Mouse (Mus musculus) CH12.LX (cell line): ENCODE results near the gene Rasl10a. TPM values are rescaled to one million over a fixed set of nuclear protein-coding genes. Genes with fewer than 3 reads are reported as not detected.

Experiments
- DNase-seq: peaks from one replicate; pipeline ENCODE4 v3.0.0-alpha.2; 2013; ENCODE audit errors: extremely low read depth
- H3K27ac ChIP-seq: 2 replicates; pipeline ENCODE4 v1.5.1; 2012; ENCODE audit warnings: low read depth, mild to moderate bottlenecking, control low read depth, moderate library complexity; ENCODE audit not compliant: insufficient read depth
- H3K27me3 ChIP-seq: replicated peaks from 2 replicates; pipeline ENCODE3; 2012; ENCODE audit warnings: inconsistent platforms
- H3K36me3 ChIP-seq, 2 experiments: replicated peaks in 1 of 2; 2 replicates each; pipeline versions ENCODE3 to v1.6.1; 2012; ENCODE audit warnings: inconsistent platforms in 1 of 2, low read length in 1 of 2, mild to moderate bottlenecking in 1 of 2, mixed read lengths in 1 of 2, moderate library complexity in 1 of 2; ENCODE audit not compliant: control insufficient read depth in 1 of 2, insufficient read depth in 1 of 2
- H3K4me1 ChIP-seq, 2 experiments: 2 replicates each; pipeline ENCODE4 v1.6.1; 2012; ENCODE audit warnings: inconsistent platforms in 1 of 2, moderate library complexity in 1 of 2; ENCODE audit not compliant: insufficient read depth in 2 of 2, control insufficient read depth in 1 of 2
- H3K4me2 ChIP-seq: 2 replicates; pipeline ENCODE4 v1.6.1; 2012; ENCODE audit warnings: low read depth, mild to moderate bottlenecking, control low read depth; ENCODE audit not compliant: poor library complexity, insufficient read depth, severe bottlenecking
- H3K4me3 ChIP-seq, 3 experiments: fragments of 150-350 bp in 1 of 3; sonication (generic) in 1 of 3; replicated peaks in 1 of 3; 2 replicates each; pipeline versions ENCODE3 to v1.5.1; 2011 to 2012; ENCODE audit warnings: low read depth in 2 of 3, low read length in 2 of 3, mild to moderate bottlenecking in 2 of 3, moderate library complexity in 2 of 3, control low read depth in 1 of 3, improper control_type of control experiment in 1 of 3, inconsistent platforms in 1 of 3, mixed read lengths in 1 of 3; ENCODE audit not compliant: poor library complexity in 1 of 3
- H3K79me2 ChIP-seq: replicated peaks from 2 replicates; pipeline ENCODE4 v1.6.1; 2012; ENCODE audit warnings: mild to moderate bottlenecking, moderate library complexity; ENCODE audit not compliant: control insufficient read depth, poor library complexity, insufficient read depth, severe bottlenecking; ENCODE audit errors: extremely low read depth
- H3K9ac ChIP-seq: 2 replicates; pipeline ENCODE4 v1.6.1; 2012; ENCODE audit warnings: low read depth, mild to moderate bottlenecking, control low read depth, moderate library complexity; ENCODE audit not compliant: insufficient read depth
- H3K9me3 ChIP-seq: replicated peaks from 2 replicates; pipeline ENCODE3; 2012; ENCODE audit warnings: low read length, inconsistent platforms, mixed read lengths
- CHD1 ChIP-seq: IDR thresholded peaks from 2 replicates; pipeline ENCODE4 v1.6.1; 2012; ENCODE audit warnings: low read depth, low read length, improper control_type of control experiment, inconsistent platforms
- CTCF ChIP-seq, 2 experiments: IDR thresholded peaks in 1 of 2; conservative IDR thresholded peaks in 1 of 2; 2 replicates each; pipeline ENCODE4 v1.5.1; 2011 to 2012; ENCODE audit warnings: low read depth in 2 of 2, low read length in 2 of 2, improper control_type of control experiment in 1 of 2, inconsistent platforms in 1 of 2, mild to moderate bottlenecking in 1 of 2, moderate library complexity in 1 of 2
- E2F4 ChIP-seq: IDR thresholded peaks from 2 replicates; pipeline ENCODE4 v1.6.1; 2011; ENCODE audit warnings: low read depth, low read length, improper control_type of control experiment; ENCODE audit not compliant: insufficient replicate concordance
- EP300 ChIP-seq: IDR thresholded peaks from 2 replicates; pipeline ENCODE4 v1.6.1; 2011; ENCODE audit warnings: low read length, improper control_type of control experiment
- HCFC1 ChIP-seq: IDR thresholded peaks from 2 replicates; pipeline ENCODE4 v1.6.1; 2012; ENCODE audit warnings: low read depth, mild to moderate bottlenecking, inconsistent platforms, low read length, improper control_type of control experiment
- JUND ChIP-seq: conservative IDR thresholded peaks from 2 replicates; pipeline ENCODE4 v1.6.1; 2011; ENCODE audit warnings: low read depth, low read length, improper control_type of control experiment
- KAT2A ChIP-seq: IDR thresholded peaks from 2 replicates; pipeline ENCODE4 v1.6.1; 2012; ENCODE audit warnings: low read length, improper control_type of control experiment, inconsistent platforms; ENCODE audit not compliant: insufficient replicate concordance
- MAX ChIP-seq: IDR thresholded peaks from 2 replicates; pipeline ENCODE4 v1.6.1; 2011; ENCODE audit warnings: low read length, improper control_type of control experiment
- MAZ ChIP-seq: IDR thresholded peaks from 2 replicates; pipeline ENCODE4 v1.6.1; 2012; ENCODE audit warnings: low read depth, mild to moderate bottlenecking, inconsistent platforms, low read length, improper control_type of control experiment, moderate library complexity
- MEF2A ChIP-seq: IDR thresholded peaks from 2 replicates; pipeline ENCODE4 v1.6.1; 2014; ENCODE audit warnings: low read depth, mild to moderate bottlenecking, inconsistent platforms, low read length, improper control_type of control experiment, borderline replicate concordance
- MXI1 ChIP-seq: IDR thresholded peaks from 2 replicates; pipeline ENCODE4 v1.6.1; 2011; ENCODE audit warnings: mild to moderate bottlenecking, low read depth, low read length, improper control_type of control experiment
- MYC ChIP-seq: IDR thresholded peaks from 2 replicates; pipeline ENCODE4 v1.6.1; 2011; ENCODE audit warnings: low read depth, mild to moderate bottlenecking, improper control_type of control experiment, low read length
- NELFE ChIP-seq: IDR thresholded peaks from 2 replicates; pipeline ENCODE4 v1.6.1; 2011; ENCODE audit warnings: low read depth, low read length, improper control_type of control experiment
- NRF1 ChIP-seq: IDR thresholded peaks from 2 replicates; pipeline ENCODE4 v1.6.1; 2014; ENCODE audit warnings: low read depth, mild to moderate bottlenecking, inconsistent platforms, low read length, improper control_type of control experiment, moderate library complexity
- POLR2AphosphoS2 ChIP-seq: IDR thresholded peaks from 2 replicates; pipeline ENCODE4 v1.6.1; 2011; ENCODE audit warnings: low read depth, low read length, improper control_type of control experiment
- RAD21 ChIP-seq: IDR thresholded peaks from 2 replicates; pipeline ENCODE4 v1.6.1; 2011; ENCODE audit warnings: low read depth, mild to moderate bottlenecking, low read length, improper control_type of control experiment, moderate library complexity
- RCOR1 ChIP-seq: conservative IDR thresholded peaks from 2 replicates; pipeline ENCODE4 v1.6.1; 2012; ENCODE audit warnings: low read depth, mild to moderate bottlenecking, inconsistent platforms, low read length, improper control_type of control experiment
- SIN3A ChIP-seq: IDR thresholded peaks from 2 replicates; pipeline ENCODE4 v1.6.1; 2012; ENCODE audit warnings: low read length, improper control_type of control experiment, inconsistent platforms
- TBP ChIP-seq: conservative IDR thresholded peaks from 2 replicates; pipeline ENCODE4 v1.6.1; 2011; ENCODE audit warnings: low read depth, low read length, improper control_type of control experiment
- USF1 ChIP-seq: IDR thresholded peaks from 2 replicates; pipeline ENCODE4 v1.6.1; 2014; ENCODE audit warnings: low read depth, mild to moderate bottlenecking, inconsistent platforms, low read length, improper control_type of control experiment
- ZKSCAN1 ChIP-seq: IDR thresholded peaks from 2 replicates; pipeline ENCODE4 v1.6.1; 2012; ENCODE audit warnings: low read depth, inconsistent platforms, low read length, improper control_type of control experiment, borderline replicate concordance
- ZNF384 ChIP-seq: IDR thresholded peaks from 2 replicates; pipeline ENCODE4 v1.6.1; 2012; ENCODE audit warnings: low read depth, low read length, improper control_type of control experiment, inconsistent platforms
- dilution Hi-C: fragments of 300-500 bp; cut with MboI; formaldehyde crosslinking; loops from 2 replicates; pipeline ENCODE4 v1.14.3; 2020; ENCODE audit warnings: low sequenced_read_pairs; ENCODE audit not compliant: extremely low pct_unique_long_range_greater_than_20kb, extremely low pct_ligation_motif_present
- in situ Hi-C: fragments of 300-500 bp; cut with MboI; formaldehyde crosslinking; loops from 3 replicates; pipeline ENCODE4 v1.14.3; 2019; ENCODE audit warnings: low sequenced_read_pairs, low pct_ligation_motif_present, low pct_unique_long_range_greater_than_20kb, mixed read lengths
- polyA plus RNA-seq: library from polyadenylated mRNA; unstranded; fragments of >175 nt; gene quantifications from 2 replicates; pipeline ENCODE4 v1.2.1, GENCODE M21; 2012; ENCODE audit warnings: low read depth; ENCODE audit not compliant: insufficient read length
- total RNA-seq, 2 experiments: library from RNA; depleted of rRNA; stranded (reverse); fragments of 300-350 nt in 1 of 2; fragments of >200 nt in 1 of 2; gene quantifications; 2 replicates each; pipeline ENCODE4 v1.2.3; 2012 to 2014

Gene Rasl10a
- total and polyA plus RNA-seq, 3 experiments: 3.0 to 7.5 (median 6.5) TPM

GRCm38 (mm10) chr11:5099576-5100183, 41.8 kb downstream of the Rasl10a start (continued):
- TF ChIP-seq E2F4 (no peak), RAD21 (no peak), NELFE (peak; percentile 84), USF1 (no peak), TBP (peak; percentile 84), MYC (peak; percentile 93), KAT2A (no peak), HCFC1 (no peak; the same call in 1 of the 2 replicates), NRF1 (no peak)
- TF ChIP-seq, all 38 proteins: peak for 8

DNA sequence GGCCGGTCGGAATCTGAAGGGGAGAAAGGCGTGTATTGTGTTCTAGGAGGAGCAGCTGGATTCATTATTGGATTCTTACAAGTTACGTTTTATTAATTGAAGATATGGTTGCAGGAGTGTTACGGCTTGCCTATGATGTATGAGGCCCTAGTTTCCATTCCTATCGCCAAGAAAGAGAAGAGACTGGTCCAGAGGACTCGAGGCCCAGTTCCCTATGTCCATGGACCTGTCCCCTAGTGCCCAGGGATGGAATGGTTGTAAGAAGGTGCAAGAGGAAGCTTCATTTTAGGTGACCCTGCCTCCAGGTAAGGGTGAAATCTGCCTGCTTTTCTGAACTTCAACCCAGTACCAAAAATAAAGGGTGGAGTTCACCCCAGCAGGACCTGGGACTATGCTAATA, 42.4 kb downstream of the Rasl10a start:
- Histone ChIP-seq H3K27ac (no peak overlapping the region), H3K27me3 (no peaks in the 10 kb centered on the region), H3K9me3 (no peaks in the 10 kb centered on the region), H3K79me2 (peaks cover 36% of the 10 kb centered on the region), H3K36me3 (peaks cover 16 to 43% of the 10 kb centered on the region in 2 experiments), H3K4me1 (peaks cover 7 to 31% of the 10 kb centered on the region in 2 experiments; a peak in 3 of 4 replicates), H3K4me2 (peak overlapping the region; percentile 57), H3K4me3 (peak overlapping the region; percentile 74 to 94 (median 85)), H3K9ac (peak overlapping the region; percentile 36; the same call in 1 of the 2 replicates)
- dilution Hi-C loops: no loop called here
- no peak for TF ChIP-seq EP300
- TF ChIP-seq ZNF384: no peak
- TF ChIP-seq JUND: no peak
- no peak for TF ChIP-seq NELFE
- 0 out of 2 replicates have a peak, but pooled peaks have one; percentile 1 for TF ChIP-seq SIN3A
- TF ChIP-seq MEF2A: no peak
- no peak for TF ChIP-seq MXI1
- TF ChIP-seq KAT2A: no peak
- 0 out of 4 replicates have a peak, but pooled peaks of 1 of the 2 experiments have one; percentile 9 for TF ChIP-seq CTCF (conservative IDR thresholded peaks at IDR 0.05 in 1 of 2, IDR thresholded peaks at IDR 0.05 in 1 of 2; ENCODE audit: low read depth in 2 of 2, low read length in 2 of 2)
- no peak for TF ChIP-seq MAZ
- TF ChIP-seq POLR2AphosphoS2: no peak
- TF ChIP-seq MAX: peak; percentile 18; the same call in 1 of the 2 replicates
- no peak for TF ChIP-seq USF1
- TF ChIP-seq RCOR1: no peak
- TF ChIP-seq CHD1: no peak; the same call in 1 of the 2 replicates
- no peak for TF ChIP-seq ZKSCAN1
- DNase-seq: peak; percentile 34
- in situ Hi-C loops: no loop called here
